Mouse (Mus musculus): Measurements from ENCODE around the gene 9130409I23Rik. TPM values are rescaled to one million over a fixed set of nuclear protein-coding genes. Genes with fewer than 3 reads are reported as not detected.
A peak's percentile ranks its signal among the peaks of the same experiment; 100 is the strongest.
"Not testable (repeated sequence)": the region's sequence is repeated elsewhere in the genome, so short reads cannot be mapped to it uniquely, and the experiment has no call there.

Gene 9130409I23Rik
- polyA plus RNA-seq, 1 experiment from 2014 or later = 0.72 TPM

- Histone ChIP-seq H3K4me2 (replicated peaks; ENCODE audit: low read depth) (no peak overlapping the region), H3K27me3 (ENCODE audit: control insufficient read depth, insufficient read depth, low read length) (no peaks in the 10 kb centered on the region), H3K9ac (ENCODE audit: low read length) (no peak overlapping the region), H3K9me3 (ENCODE audit: control insufficient read depth, low read length) (no peaks in the 10 kb centered on the region), H3K36me3 (ENCODE audit: control insufficient read depth, insufficient read depth, low read length) (no peaks in the 10 kb centered on the region), H3K4me1 (replicated peaks; ENCODE audit: control insufficient read depth, insufficient read depth) (peaks cover 13% of the 10 kb centered on the region), H3K4me3 (ENCODE audit: low read depth, low read length) (no peak overlapping the region), H3K27ac (replicated peaks) (no peak overlapping the region)
- ATAC-seq (ENCODE audit: low FRiP score, low TSS enrichment) = no peak
- 71% methylated on average over 13 of the region's 13 CpGs for WGBS
- TF ChIP-seq EP300 (optimal IDR thresholded peaks at IDR 0.05) = no peak
- TF ChIP-seq CTCF (IDR thresholded peaks at IDR 0.05; ENCODE audit: low read depth) = no peak
- DNase-seq (ENCODE audit: low spot score) = peak; percentile 12
Measured at GRCm38 (mm10) chr1:181017890-181018420, 33.1 kb upstream of the 9130409I23Rik start.

GRCm38 (mm10) chr1:181020756-181021487 is 30.1 kb upstream of the 9130409I23Rik start, which contains the start of gene Ephx1:
Ephx1 (minus strand) TSS chr1:181020904.
- no peaks in the 10 kb centered on the region for H3K27me3 ChIP-seq (ENCODE audit: control insufficient read depth, insufficient read depth, low read length)
- no peak within 1 kb of the TSS for H3K4me3 ChIP-seq (ENCODE audit: low read depth, low read length)
- H3K4me1 ChIP-seq (replicated peaks; ENCODE audit: control insufficient read depth, insufficient read depth) = peaks cover 2% of the 10 kb centered on the region
- TF ChIP-seq CTCF (IDR thresholded peaks at IDR 0.05; ENCODE audit: low read depth) (no peak), EP300 (optimal IDR thresholded peaks at IDR 0.05) (no peak)
- no peak within 1 kb of the TSS for H3K27ac ChIP-seq (replicated peaks)
- ATAC-seq (ENCODE audit: low FRiP score, low TSS enrichment) (no peak), DNase-seq (ENCODE audit: low spot score) (no peak)
- WGBS = 49% methylated on average over 5 of the region's 5 CpGs
- H3K9me3 ChIP-seq (ENCODE audit: control insufficient read depth, low read length) = no peaks in the 10 kb centered on the region
- H3K36me3 ChIP-seq (ENCODE audit: control insufficient read depth, insufficient read depth, low read length) = no peaks in the 10 kb centered on the region
- no peak within 1 kb of the TSS for H3K9ac ChIP-seq (ENCODE audit: low read length)
- H3K4me2 ChIP-seq (replicated peaks; ENCODE audit: low read depth) = no peak within 1 kb of the TSS

GRCm38 (mm10) chr1:181021488-181021865 is 29.6 kb upstream of the 9130409I23Rik start:
- Histone ChIP-seq H3K9me3 (ENCODE audit: control insufficient read depth, low read length) (no peaks in the 10 kb centered on the region), H3K36me3 (ENCODE audit: control insufficient read depth, insufficient read depth, low read length) (no peaks in the 10 kb centered on the region), H3K4me1 (replicated peaks; ENCODE audit: control insufficient read depth, insufficient read depth) (no peaks in the 10 kb centered on the region), H3K4me2 (replicated peaks; ENCODE audit: low read depth) (no peak overlapping the region), H3K27me3 (ENCODE audit: control insufficient read depth, insufficient read depth, low read length) (no peaks in the 10 kb centered on the region), H3K4me3 (ENCODE audit: low read depth, low read length) (no peak overlapping the region), H3K9ac (ENCODE audit: low read length) (no peak overlapping the region), H3K27ac (replicated peaks) (no peak overlapping the region)
- WGBS = 59% methylated on average over 7 of the region's 7 CpGs
- ATAC-seq (ENCODE audit: low FRiP score, low TSS enrichment) (no peak), DNase-seq (ENCODE audit: low spot score) (no peak)
- TF ChIP-seq EP300 (optimal IDR thresholded peaks at IDR 0.05) (no peak), CTCF (IDR thresholded peaks at IDR 0.05; ENCODE audit: low read depth) (no peak)

GRCm38 (mm10) chr1:181022265-181022664 is 28.8 kb upstream of the 9130409I23Rik start:
- Histone ChIP-seq H3K4me1 (replicated peaks; ENCODE audit: control insufficient read depth, insufficient read depth) (no peaks in the 10 kb centered on the region), H3K27ac (replicated peaks) (no peak overlapping the region), H3K4me2 (replicated peaks; ENCODE audit: low read depth) (no peak overlapping the region), H3K36me3 (ENCODE audit: control insufficient read depth, insufficient read depth, low read length) (no peaks in the 10 kb centered on the region), H3K4me3 (ENCODE audit: low read depth, low read length) (no peak overlapping the region), H3K9me3 (ENCODE audit: control insufficient read depth, low read length) (no peaks in the 10 kb centered on the region), H3K27me3 (ENCODE audit: control insufficient read depth, insufficient read depth, low read length) (no peaks in the 10 kb centered on the region), H3K9ac (ENCODE audit: low read length) (no peak overlapping the region)
- WGBS = 13% methylated on average over 1 of the region's 1 CpGs
- ATAC-seq (ENCODE audit: low FRiP score, low TSS enrichment) = peak; percentile 81
- peak; percentile 75 for DNase-seq (ENCODE audit: low spot score)
- no peak for TF ChIP-seq EP300 (optimal IDR thresholded peaks at IDR 0.05)
- TF ChIP-seq CTCF (IDR thresholded peaks at IDR 0.05; ENCODE audit: low read depth) = peak; percentile 91

GRCm38 (mm10) chr1:181035015-181035778 is 15.8 kb upstream of the 9130409I23Rik start:
- H3K27ac ChIP-seq (replicated peaks); H3K4me3 ChIP-seq (ENCODE audit: low read depth, low read length); H3K27me3 ChIP-seq (ENCODE audit: control insufficient read depth, insufficient read depth, low read length); H3K9me3 ChIP-seq (ENCODE audit: control insufficient read depth, low read length); H3K36me3 ChIP-seq (ENCODE audit: control insufficient read depth, insufficient read depth, low read length); H3K9ac ChIP-seq (ENCODE audit: low read length); H3K4me1 ChIP-seq (replicated peaks; ENCODE audit: control insufficient read depth, insufficient read depth); DNase-seq (ENCODE audit: low spot score); H3K4me2 ChIP-seq (replicated peaks; ENCODE audit: low read depth): not testable (repeated sequence)
- WGBS = 74% methylated on average over 4 of the region's 5 CpGs
- peak; percentile 97 for ATAC-seq (ENCODE audit: low FRiP score, low TSS enrichment)

GRCm38 (mm10) chr1:181037623-181038022 is 13.4 kb upstream of the 9130409I23Rik start:
- Histone ChIP-seq H3K4me1 (replicated peaks; ENCODE audit: control insufficient read depth, insufficient read depth) (no peaks in the 10 kb centered on the region), H3K27me3 (ENCODE audit: control insufficient read depth, insufficient read depth, low read length) (no peaks in the 10 kb centered on the region), H3K9me3 (ENCODE audit: control insufficient read depth, low read length) (no peaks in the 10 kb centered on the region), H3K4me3 (ENCODE audit: low read depth, low read length) (no peak overlapping the region), H3K36me3 (ENCODE audit: control insufficient read depth, insufficient read depth, low read length) (no peaks in the 10 kb centered on the region), H3K4me2 (replicated peaks; ENCODE audit: low read depth) (no peak overlapping the region), H3K9ac (ENCODE audit: low read length) (no peak overlapping the region), H3K27ac (replicated peaks) (no peak overlapping the region)
- 49% methylated on average over 4 of the region's 4 CpGs for WGBS
- DNase-seq (ENCODE audit: low spot score) = peak; percentile 49
- TF ChIP-seq EP300 (optimal IDR thresholded peaks at IDR 0.05) = no peak
- no peak for TF ChIP-seq CTCF (IDR thresholded peaks at IDR 0.05; ENCODE audit: low read depth)
- ATAC-seq (ENCODE audit: low FRiP score, low TSS enrichment) = peak; percentile 25; the same call in 1 of the 2 replicates
